Mouse (Mus musculus) lung, adult 2 months (tissue): ENCODE measurements around the gene Lefty1.

Source experiments
- CTCF ChIP-seq: fragments of 200-500 bp; IDR thresholded peaks from 2 replicates; pipeline ENCODE4 v1.5.1; 2011; ENCODE audit warnings: mild to moderate bottlenecking, low read length, control low read depth; ENCODE audit not compliant: insufficient read depth
- POLR2A ChIP-seq: fragments of 200-500 bp; IDR thresholded peaks from 2 replicates; pipeline ENCODE4 v1.6.1; 2011; ENCODE audit warnings: low read depth, mild to moderate bottlenecking, control low read depth, low read length, borderline replicate concordance; ENCODE audit errors: extremely low read depth

GRCm38 (mm10) chr1:180916425-180916824 is 18.4 kb upstream of the Lefty1 start:
- TF ChIP-seq POLR2A (no peak), CTCF (no peak)
